Mouse (Mus musculus) CH12.LX (cell line): ENCODE data around the gene Ccdc188. TPM values are rescaled to one million over a fixed set of nuclear protein-coding genes. Genes with fewer than 3 reads are reported as not detected.

ENCODE experiments used
- DNase-seq: peaks from one replicate; pipeline ENCODE4 v3.0.0-alpha.2; 2013; ENCODE audit errors: extremely low read depth
- H3K27ac ChIP-seq: 2 replicates; pipeline ENCODE4 v1.5.1; 2012; ENCODE audit warnings: low read depth, mild to moderate bottlenecking, control low read depth, moderate library complexity; ENCODE audit not compliant: insufficient read depth
- H3K27me3 ChIP-seq: replicated peaks from 2 replicates; pipeline ENCODE3; 2012; ENCODE audit warnings: inconsistent platforms
- H3K36me3 ChIP-seq, 2 experiments: replicated peaks in 1 of 2; 2 replicates each; pipeline versions ENCODE3 to v1.6.1; 2012; ENCODE audit warnings: inconsistent platforms in 1 of 2, low read length in 1 of 2, mild to moderate bottlenecking in 1 of 2, mixed read lengths in 1 of 2, moderate library complexity in 1 of 2; ENCODE audit not compliant: control insufficient read depth in 1 of 2, insufficient read depth in 1 of 2
- H3K4me1 ChIP-seq, 2 experiments: 2 replicates each; pipeline ENCODE4 v1.6.1; 2012; ENCODE audit warnings: inconsistent platforms in 1 of 2, moderate library complexity in 1 of 2; ENCODE audit not compliant: insufficient read depth in 2 of 2, control insufficient read depth in 1 of 2
- H3K4me2 ChIP-seq: 2 replicates; pipeline ENCODE4 v1.6.1; 2012; ENCODE audit warnings: low read depth, mild to moderate bottlenecking, control low read depth; ENCODE audit not compliant: poor library complexity, insufficient read depth, severe bottlenecking
- H3K4me3 ChIP-seq, 3 experiments: fragments of 150-350 bp in 1 of 3; sonication (generic) in 1 of 3; replicated peaks in 1 of 3; 2 replicates each; pipeline versions ENCODE3 to v1.5.1; 2011 to 2012; ENCODE audit warnings: low read depth in 2 of 3, low read length in 2 of 3, mild to moderate bottlenecking in 2 of 3, moderate library complexity in 2 of 3, control low read depth in 1 of 3, improper control_type of control experiment in 1 of 3, inconsistent platforms in 1 of 3, mixed read lengths in 1 of 3; ENCODE audit not compliant: poor library complexity in 1 of 3
- H3K79me2 ChIP-seq: replicated peaks from 2 replicates; pipeline ENCODE4 v1.6.1; 2012; ENCODE audit warnings: mild to moderate bottlenecking, moderate library complexity; ENCODE audit not compliant: control insufficient read depth, poor library complexity, insufficient read depth, severe bottlenecking; ENCODE audit errors: extremely low read depth
- H3K9ac ChIP-seq: 2 replicates; pipeline ENCODE4 v1.6.1; 2012; ENCODE audit warnings: low read depth, mild to moderate bottlenecking, control low read depth, moderate library complexity; ENCODE audit not compliant: insufficient read depth
- H3K9me3 ChIP-seq: replicated peaks from 2 replicates; pipeline ENCODE3; 2012; ENCODE audit warnings: low read length, inconsistent platforms, mixed read lengths
- CTCF ChIP-seq, 2 experiments: IDR thresholded peaks in 1 of 2; conservative IDR thresholded peaks in 1 of 2; 2 replicates each; pipeline ENCODE4 v1.5.1; 2011 to 2012; ENCODE audit warnings: low read depth in 2 of 2, low read length in 2 of 2, improper control_type of control experiment in 1 of 2, inconsistent platforms in 1 of 2, mild to moderate bottlenecking in 1 of 2, moderate library complexity in 1 of 2
- ELF1 ChIP-seq: IDR thresholded peaks from 2 replicates; pipeline ENCODE4 v1.6.1; 2014; ENCODE audit warnings: low read depth, mild to moderate bottlenecking, inconsistent platforms, low read length, improper control_type of control experiment
- EP300 ChIP-seq: IDR thresholded peaks from 2 replicates; pipeline ENCODE4 v1.6.1; 2011; ENCODE audit warnings: low read length, improper control_type of control experiment
- ETS1 ChIP-seq: conservative IDR thresholded peaks from 2 replicates; pipeline ENCODE4 v1.6.1; 2012; ENCODE audit warnings: low read depth, mild to moderate bottlenecking, inconsistent platforms, low read length, improper control_type of control experiment, moderate library complexity
- HCFC1 ChIP-seq: IDR thresholded peaks from 2 replicates; pipeline ENCODE4 v1.6.1; 2012; ENCODE audit warnings: low read depth, mild to moderate bottlenecking, inconsistent platforms, low read length, improper control_type of control experiment
- JUN ChIP-seq: IDR thresholded peaks from 2 replicates; pipeline ENCODE4 v1.6.1; 2011; ENCODE audit warnings: low read depth, mild to moderate bottlenecking, low read length, improper control_type of control experiment, moderate library complexity; ENCODE audit not compliant: insufficient read depth
- JUND ChIP-seq: conservative IDR thresholded peaks from 2 replicates; pipeline ENCODE4 v1.6.1; 2011; ENCODE audit warnings: low read depth, low read length, improper control_type of control experiment
- KAT2A ChIP-seq: IDR thresholded peaks from 2 replicates; pipeline ENCODE4 v1.6.1; 2012; ENCODE audit warnings: low read length, improper control_type of control experiment, inconsistent platforms; ENCODE audit not compliant: insufficient replicate concordance
- MAZ ChIP-seq: IDR thresholded peaks from 2 replicates; pipeline ENCODE4 v1.6.1; 2012; ENCODE audit warnings: low read depth, mild to moderate bottlenecking, inconsistent platforms, low read length, improper control_type of control experiment, moderate library complexity
- MEF2A ChIP-seq: IDR thresholded peaks from 2 replicates; pipeline ENCODE4 v1.6.1; 2014; ENCODE audit warnings: low read depth, mild to moderate bottlenecking, inconsistent platforms, low read length, improper control_type of control experiment, borderline replicate concordance
- MYC ChIP-seq: IDR thresholded peaks from 2 replicates; pipeline ENCODE4 v1.6.1; 2011; ENCODE audit warnings: low read depth, mild to moderate bottlenecking, improper control_type of control experiment, low read length
- NELFE ChIP-seq: IDR thresholded peaks from 2 replicates; pipeline ENCODE4 v1.6.1; 2011; ENCODE audit warnings: low read depth, low read length, improper control_type of control experiment
- PAX5 ChIP-seq: IDR thresholded peaks from 2 replicates; pipeline ENCODE4 v1.6.1; 2012; ENCODE audit warnings: low read length, inconsistent platforms, mixed read lengths
- POLR2A ChIP-seq: IDR thresholded peaks from 2 replicates; pipeline ENCODE4 v1.6.1; 2011; ENCODE audit warnings: low read depth, mild to moderate bottlenecking, improper control_type of control experiment, low read length
- POLR2AphosphoS2 ChIP-seq: IDR thresholded peaks from 2 replicates; pipeline ENCODE4 v1.6.1; 2011; ENCODE audit warnings: low read depth, low read length, improper control_type of control experiment
- RAD21 ChIP-seq: IDR thresholded peaks from 2 replicates; pipeline ENCODE4 v1.6.1; 2011; ENCODE audit warnings: low read depth, mild to moderate bottlenecking, low read length, improper control_type of control experiment, moderate library complexity
- RCOR1 ChIP-seq: conservative IDR thresholded peaks from 2 replicates; pipeline ENCODE4 v1.6.1; 2012; ENCODE audit warnings: low read depth, mild to moderate bottlenecking, inconsistent platforms, low read length, improper control_type of control experiment
- SMC3 ChIP-seq: IDR thresholded peaks from 2 replicates; pipeline ENCODE4 v1.6.1; 2011; ENCODE audit warnings: low read depth, low read length, improper control_type of control experiment
- TCF12 ChIP-seq: IDR thresholded peaks from 2 replicates; pipeline ENCODE4 v1.6.1; 2014; ENCODE audit warnings: low read depth, mild to moderate bottlenecking, inconsistent platforms, low read length, improper control_type of control experiment
- USF1 ChIP-seq: IDR thresholded peaks from 2 replicates; pipeline ENCODE4 v1.6.1; 2014; ENCODE audit warnings: low read depth, mild to moderate bottlenecking, inconsistent platforms, low read length, improper control_type of control experiment
- dilution Hi-C: fragments of 300-500 bp; cut with MboI; formaldehyde crosslinking; loops from 2 replicates; pipeline ENCODE4 v1.14.3; 2020; ENCODE audit warnings: low sequenced_read_pairs; ENCODE audit not compliant: extremely low pct_unique_long_range_greater_than_20kb, extremely low pct_ligation_motif_present
- in situ Hi-C: fragments of 300-500 bp; cut with MboI; formaldehyde crosslinking; loops from 3 replicates; pipeline ENCODE4 v1.14.3; 2019; ENCODE audit warnings: low sequenced_read_pairs, low pct_ligation_motif_present, low pct_unique_long_range_greater_than_20kb, mixed read lengths
- polyA plus RNA-seq: library from polyadenylated mRNA; unstranded; fragments of >175 nt; gene quantifications from 2 replicates; pipeline ENCODE4 v1.2.1, GENCODE M21; 2012; ENCODE audit warnings: low read depth; ENCODE audit not compliant: insufficient read length
- total RNA-seq, 2 experiments: library from RNA; depleted of rRNA; stranded (reverse); fragments of 300-350 nt in 1 of 2; fragments of >200 nt in 1 of 2; gene quantifications; 2 replicates each; pipeline ENCODE4 v1.2.3; 2012 to 2014

Ccdc188 gene
- total and polyA plus RNA-seq, 3 experiments: 0.30 TPM; not detected in 2

GRCm38 (mm10) chr16:18181398-18181797 is 36.3 kb upstream of the Ccdc188 start:
- Histone ChIP-seq H3K36me3 (no peaks in the 10 kb centered on the region), H3K79me2 (no peaks in the 10 kb centered on the region), H3K27ac (no peak overlapping the region), H3K4me3 (no peak overlapping the region), H3K9ac (no peak overlapping the region), H3K4me1 (no peaks in the 10 kb centered on the region), H3K9me3 (no peaks in the 10 kb centered on the region), H3K4me2 (no peak overlapping the region), H3K27me3 (peaks cover 97% of the 10 kb centered on the region)
- no peak for DNase-seq
- in situ Hi-C loops (no loop called here), dilution Hi-C loops (no loop called here)
- TF ChIP-seq ELF1 (no peak), JUN (no peak)

- H3K79me2 ChIP-seq: no peaks in the 10 kb centered on the region
- dilution Hi-C loops (no loop called here), in situ Hi-C loops (no loop called here)
- no peaks in the 10 kb centered on the region for H3K9me3 ChIP-seq
- H3K36me3 ChIP-seq: no peaks in the 10 kb centered on the region
- no peaks in the 10 kb centered on the region for H3K4me1 ChIP-seq
- no peak for DNase-seq
- no peak for TF ChIP-seq TCF12
- no peak for TF ChIP-seq ETS1
- TF ChIP-seq RCOR1: no peak
- no peak for TF ChIP-seq PAX5
- TF ChIP-seq USF1: no peak
- no peak for TF ChIP-seq CTCF (conservative IDR thresholded peaks at IDR 0.05 in 1 of 2, IDR thresholded peaks at IDR 0.05 in 1 of 2; ENCODE audit: low read depth in 2 of 2, low read length in 2 of 2)
- no peak for TF ChIP-seq MEF2A
- no peak for TF ChIP-seq JUND
- TF ChIP-seq POLR2A: no peak
- TF ChIP-seq EP300: no peak
- TF ChIP-seq SMC3: no peak
- TF ChIP-seq KAT2A: no peak
- TF ChIP-seq POLR2AphosphoS2: no peak
- TF ChIP-seq RAD21: no peak
- TF ChIP-seq HCFC1: no peak
- TF ChIP-seq NELFE: no peak
- no peak for TF ChIP-seq MYC
- no peak for TF ChIP-seq MAZ
- H3K9ac ChIP-seq: no peak overlapping the region
- peaks cover 97% of the 10 kb centered on the region for H3K27me3 ChIP-seq
- H3K27ac ChIP-seq: no peak overlapping the region
- no peak overlapping the region for H3K4me2 ChIP-seq
- H3K4me3 ChIP-seq: no peak overlapping the region
Measured at GRCm38 (mm10) chr16:18182766-18183165, 34.9 kb upstream of the Ccdc188 start.
